Mouse (Mus musculus) CH12F3 (cell line): ENCODE results near the gene Slc26a6.

Experiments
- in situ Hi-C: fragments of 300-500 bp; cut with MboI; formaldehyde crosslinking; loops from 2 replicates; pipeline ENCODE4 v1.14.3; 2020; ENCODE audit warnings: low sequenced_read_pairs

The Slc26a6 gene

DNA sequence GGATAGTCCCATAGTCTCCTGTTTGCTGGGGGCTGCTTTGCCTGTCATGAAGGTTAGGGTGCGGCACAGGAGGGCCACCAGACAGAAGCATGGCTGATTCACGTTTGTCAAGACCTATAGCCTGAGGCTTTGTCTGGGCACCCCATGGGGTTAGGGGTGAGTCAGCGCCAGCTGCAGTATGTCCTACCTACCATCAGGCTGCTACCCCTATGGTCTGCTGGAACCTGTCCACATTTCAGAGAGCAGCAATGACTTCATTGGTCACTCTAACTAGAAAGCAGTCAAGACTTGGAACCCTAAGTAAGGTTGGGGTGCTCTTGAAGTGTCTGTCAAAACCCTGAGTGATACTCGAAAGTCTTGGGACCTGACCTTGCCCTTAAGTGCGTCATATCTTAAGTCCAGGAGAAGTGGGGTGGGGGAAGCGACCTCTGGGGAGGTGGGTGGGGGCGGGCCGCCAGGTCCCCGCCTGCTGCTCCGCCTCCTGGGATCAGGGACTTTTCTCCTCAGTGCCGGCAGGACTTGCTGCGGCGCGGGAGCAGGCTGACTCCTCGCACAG lies 100.1 kb downstream of the Slc26a6 start, which contains the start of gene Col7a1:
Gene Col7a1, plus strand, starts transcription at position 506 of the 556 bp plus-strand sequence.
- in situ Hi-C loops: no loop called here

- in situ Hi-C loops: no loop called here
These were observed 102.2 kb downstream of the Slc26a6 start for GRCm38 (mm10) chr9:108955241-108955640.

- in situ Hi-C loops: no loop called here
These were observed 102.8 kb downstream of the Slc26a6 start for GRCm38 (mm10) chr9:108955846-108956245.
